Mouse (Mus musculus) lung, adult 18-20 months (tissue): ENCODE results near the gene Pla2g5.
"Not testable (repeated sequence)": the region's sequence is repeated elsewhere in the genome, so short reads cannot be mapped to it uniquely, and the experiment has no call there.

Experiments
- DNase-seq, 2 experiments: peaks; one replicate each; pipeline ENCODE4 v3.0.0; 2022; ENCODE audit warnings: mixed read lengths in 2 of 2

The Pla2g5 gene

GRCm38 (mm10) chr4:138857576-138857975 is 5.7 kb downstream of the Pla2g5 start:
- DNase-seq: no peak

GRCm38 (mm10) chr4:138856491-138856890 is 6.8 kb downstream of the Pla2g5 start:
- DNase-seq: peak; percentile 38 to 61

DNA sequence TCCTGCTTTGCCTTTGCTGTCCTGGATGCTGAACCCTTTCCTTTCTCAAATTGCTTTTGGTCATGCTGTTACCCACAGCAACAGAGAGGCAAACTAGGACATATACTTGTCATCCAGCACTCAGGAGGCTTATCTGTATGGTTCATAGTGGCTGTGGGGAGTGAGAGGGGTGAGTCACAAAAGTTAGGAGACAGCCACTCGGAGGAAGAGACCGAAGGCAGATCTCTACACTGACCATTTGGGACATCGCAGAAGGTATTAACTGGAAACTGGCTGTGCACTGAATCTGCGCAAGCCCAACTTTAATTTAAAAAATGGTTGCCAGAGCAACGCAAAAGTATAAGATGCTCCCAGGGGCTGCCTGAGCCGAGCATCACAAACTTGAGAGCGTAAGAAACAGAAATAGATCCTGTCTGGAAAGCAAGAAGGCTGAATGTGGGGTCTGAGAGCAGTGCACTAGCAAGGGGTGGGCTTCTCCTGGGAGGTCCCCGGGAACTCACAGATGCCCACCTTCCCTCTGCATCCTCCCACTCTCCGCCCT is 8.1 kb downstream of the Pla2g5 start:
- DNase-seq: no peak

GRCm38 (mm10) chr4:138852961-138853360 is 10.3 kb downstream of the Pla2g5 start:
- DNase-seq: no peak

- peak; percentile 49 to 60 for DNase-seq
Measured at GRCm38 (mm10) chr4:138851463-138851862, 11.8 kb downstream of the Pla2g5 start.

DNA sequence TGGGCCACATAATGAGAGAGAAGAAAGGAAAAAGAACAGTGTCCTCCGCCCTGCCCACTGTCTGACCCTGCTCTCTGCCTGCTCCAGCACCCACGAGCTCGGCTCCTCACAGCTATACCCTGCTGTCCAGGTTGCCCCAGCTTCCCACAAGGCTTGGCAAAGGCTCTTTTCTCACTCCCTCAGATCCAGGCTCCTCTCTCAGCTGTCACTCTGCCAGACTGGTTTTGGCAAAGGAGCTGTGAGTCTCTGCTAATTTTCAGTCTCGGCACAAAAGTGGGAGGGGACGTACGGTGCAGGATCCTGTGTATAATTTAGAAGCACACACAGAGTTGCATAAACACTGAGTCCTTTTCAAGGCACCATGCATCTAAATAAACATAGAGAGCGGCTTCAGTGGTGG is 21.9 kb downstream of the Pla2g5 start:
- no peak for DNase-seq

- no peak for DNase-seq
Measured at GRCm38 (mm10) chr4:138840726-138841125, 22.6 kb downstream of the Pla2g5 start.

GRCm38 (mm10) chr4:138839806-138840205 is 23.5 kb downstream of the Pla2g5 start:
- no peak for DNase-seq

- DNase-seq: no peak
Measured at GRCm38 (mm10) chr4:138827147-138827546, 36.1 kb downstream of the Pla2g5 start.

DNA sequence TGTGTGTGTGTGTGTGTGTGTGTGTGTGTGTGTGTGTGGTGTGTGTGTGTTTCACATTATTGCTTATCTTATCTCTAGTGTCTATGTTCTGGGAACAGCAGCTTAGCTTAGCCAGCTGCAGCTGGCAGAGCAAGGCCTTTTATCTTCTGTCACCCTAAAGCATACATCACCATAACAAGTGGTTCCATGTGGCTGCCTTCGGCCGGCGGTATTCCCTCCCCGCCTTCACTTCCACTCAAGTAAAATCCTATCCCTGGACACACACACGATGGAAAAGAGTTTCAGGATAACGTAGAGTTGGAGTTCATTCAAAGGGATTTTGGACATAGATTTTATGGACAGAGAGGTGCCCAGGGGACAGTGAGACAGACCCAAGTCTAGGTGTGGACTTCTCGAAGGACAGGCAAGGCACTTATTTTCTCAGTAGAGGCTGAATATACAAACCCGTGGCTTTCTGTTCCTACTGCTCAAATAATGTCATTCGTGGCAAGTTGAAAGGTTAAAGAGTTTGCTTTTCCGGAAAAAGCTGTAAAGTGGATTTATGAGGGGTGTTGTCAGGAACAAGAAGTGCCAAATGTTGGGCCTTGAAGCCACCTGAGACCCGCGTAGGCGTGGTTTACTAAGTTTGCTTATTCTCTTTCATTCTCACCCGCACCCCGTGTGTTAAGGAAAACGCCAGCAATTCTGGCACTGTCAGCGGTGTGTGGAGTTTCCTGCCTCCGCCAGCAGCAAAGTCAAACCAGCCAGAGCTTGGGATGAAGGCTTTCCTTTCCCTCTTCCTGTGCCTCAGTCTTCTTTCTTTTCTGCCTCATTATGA is 37.3 kb downstream of the Pla2g5 start:
- DNase-seq: peak; percentile 12 to 25

- peak in 1 of 2 experiments; percentile 31 for DNase-seq
Measured at GRCm38 (mm10) chr4:138824660-138825059, 38.6 kb downstream of the Pla2g5 start.

GRCm38 (mm10) chr4:138824161-138824560 is 39.1 kb downstream of the Pla2g5 start:
- not testable (repeated sequence) for DNase-seq

DNA sequence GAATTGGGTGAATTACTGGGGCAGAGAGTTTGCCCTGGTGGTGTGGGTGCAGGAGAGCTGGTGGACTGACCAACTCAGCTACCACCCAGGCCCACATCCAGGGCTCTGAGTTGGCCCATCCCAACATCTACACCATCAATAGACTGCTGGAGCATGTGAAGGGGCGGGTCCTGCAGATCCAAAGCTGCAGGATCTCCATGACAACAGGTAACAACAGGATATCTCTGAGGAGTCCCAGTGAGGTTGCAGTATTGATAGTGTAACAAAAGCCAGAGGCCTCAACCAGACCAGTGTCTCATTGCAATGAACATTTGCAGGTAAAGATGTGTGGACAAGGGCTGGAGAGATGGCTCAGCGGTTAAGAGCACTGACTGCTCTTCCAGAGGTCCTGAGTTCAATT is 42.2 kb downstream of the Pla2g5 start:
- no peak for DNase-seq

DNA sequence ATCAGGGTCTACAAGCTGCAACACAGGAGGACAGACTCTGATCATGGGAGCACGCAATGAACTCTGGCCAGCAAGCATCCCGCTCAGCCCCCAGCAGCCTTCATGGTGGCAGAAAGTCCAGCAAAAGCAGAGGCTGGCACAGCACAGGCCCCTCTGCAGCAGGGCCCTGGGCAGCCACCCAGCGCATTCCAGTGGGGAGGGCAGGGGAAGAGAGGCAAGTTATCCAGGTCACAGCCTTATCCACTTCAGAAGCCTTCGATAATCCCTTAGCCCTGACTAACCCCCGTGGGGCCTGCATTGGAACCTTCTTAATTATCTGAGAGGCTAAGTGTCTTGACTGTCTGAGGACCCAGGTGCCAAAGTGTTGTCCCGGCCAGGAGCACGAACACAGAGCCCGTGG is 44.2 kb downstream of the Pla2g5 start:
- DNase-seq: peak; percentile 13 to 40

- DNase-seq: peak in 1 of 2 experiments; percentile 30
Measured at GRCm38 (mm10) chr4:138817736-138818135, 45.5 kb downstream of the Pla2g5 start.

- DNase-seq: no peak
Measured at GRCm38 (mm10) chr4:138816166-138816565, 47.1 kb downstream of the Pla2g5 start.

GRCm38 (mm10) chr4:138806920-138807541 is 56.3 kb downstream of the Pla2g5 start:
- no peak for DNase-seq

DNA sequence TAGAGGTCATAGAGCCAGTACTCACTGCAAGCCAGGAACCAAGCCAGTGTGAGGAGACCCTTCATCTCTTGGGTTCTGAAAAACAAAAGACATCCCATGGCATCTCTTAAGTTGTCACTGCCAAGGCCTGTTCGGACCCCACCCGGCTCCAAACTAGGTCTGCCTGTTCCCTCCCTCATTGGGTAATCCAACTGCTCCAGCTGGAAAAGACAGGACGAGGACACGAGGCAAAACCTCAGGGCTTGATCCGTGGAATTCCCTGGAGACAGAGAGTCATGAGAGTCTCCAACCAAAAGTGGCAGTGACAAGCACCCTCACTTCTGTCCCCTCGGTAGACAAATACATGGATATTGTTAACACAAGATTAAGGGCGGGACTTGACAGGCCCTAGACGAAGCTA is 57.1 kb downstream of the Pla2g5 start:
- DNase-seq: no peak

- DNase-seq: no peak
Measured at GRCm38 (mm10) chr4:138805248-138805647, 58.0 kb downstream of the Pla2g5 start.

- DNase-seq: no peak
Measured at GRCm38 (mm10) chr4:138802917-138803316, 60.4 kb downstream of the Pla2g5 start.

GRCm38 (mm10) chr4:138801631-138802030 is 61.7 kb downstream of the Pla2g5 start:
- no peak for DNase-seq

DNA sequence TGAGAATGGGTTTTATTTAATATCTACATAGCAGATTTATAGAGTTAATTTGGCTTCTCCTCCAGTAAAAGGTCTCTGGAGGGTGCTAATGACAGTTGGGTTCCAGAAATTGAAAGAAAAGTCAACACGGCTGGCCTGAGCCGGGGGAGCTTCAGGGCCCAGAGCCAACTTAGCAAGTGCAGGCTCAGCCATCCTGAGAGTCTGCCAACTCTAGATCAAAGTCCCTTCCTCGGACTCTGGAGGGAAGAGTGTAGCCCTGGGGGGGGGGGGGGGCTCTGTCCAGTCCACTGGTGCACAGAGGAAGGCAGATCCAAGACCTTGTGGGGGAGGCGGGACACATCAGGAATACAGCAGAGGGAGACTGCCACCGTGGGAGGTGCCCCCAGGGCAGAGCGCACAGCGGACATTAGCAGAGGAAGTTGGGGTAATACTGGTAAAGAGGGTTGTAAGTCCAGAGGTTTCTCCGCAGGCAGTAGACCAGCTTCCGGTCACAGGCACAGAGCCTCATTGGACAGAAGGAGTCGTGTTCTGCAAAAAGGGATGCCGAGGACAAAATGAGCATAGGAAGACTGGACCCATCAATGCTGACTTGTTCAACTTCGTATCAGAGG is 63.0 kb downstream of the Pla2g5 start:
- DNase-seq: no peak

- no peak for DNase-seq
Measured at GRCm38 (mm10) chr4:138797217-138797570, 66.1 kb downstream of the Pla2g5 start.
